Mouse (Mus musculus) urinary bladder, postnatal 25 days (tissue): ENCODE data around the gene Slbp.

ENCODE experiments used
- DNase-seq: peaks from one replicate; pipeline ENCODE4 v3.0.0; 2022; ENCODE audit warnings: low spot score

Slbp gene

DNA sequence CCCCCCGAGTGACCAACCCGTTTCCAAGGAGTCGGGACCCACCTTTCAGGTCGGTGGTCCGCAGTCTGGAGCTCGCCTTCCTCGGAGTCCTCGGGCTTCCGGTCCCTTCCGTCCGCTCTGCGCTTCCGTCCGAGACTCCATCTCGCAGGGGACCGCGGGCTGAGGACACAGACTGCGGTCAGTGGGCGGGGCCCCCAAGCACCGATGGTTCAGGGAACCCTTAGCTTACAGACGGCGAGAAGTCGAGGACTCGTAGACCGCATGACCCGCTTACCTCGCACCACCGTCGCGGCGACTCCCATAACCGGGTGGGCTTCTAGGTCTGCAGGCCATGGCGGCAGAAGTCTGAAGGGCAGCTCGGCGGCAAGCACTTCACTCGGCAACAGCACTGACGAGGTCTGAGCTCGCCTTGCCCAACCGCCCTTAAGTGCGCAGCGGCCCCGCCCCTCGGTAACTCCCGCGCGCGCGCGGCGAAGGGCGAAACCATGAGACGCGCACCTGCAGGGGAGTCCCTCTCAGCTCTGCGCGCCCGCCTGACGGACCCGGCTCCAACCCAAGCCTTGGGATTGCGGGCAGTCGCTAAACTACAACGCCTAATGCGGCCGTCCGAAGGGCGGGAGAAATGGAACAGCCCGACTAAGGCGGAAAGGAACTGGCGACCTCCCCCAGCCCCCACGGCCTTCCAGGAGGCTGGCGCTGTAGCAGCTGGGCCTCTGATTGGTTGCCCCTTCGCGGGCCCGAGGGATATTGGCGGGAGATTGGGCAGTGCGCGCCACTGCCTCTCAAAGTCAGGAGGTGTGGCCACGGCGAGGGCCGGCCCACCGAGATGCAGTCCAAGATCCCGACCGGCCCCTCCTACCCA lies at the start of gene Slbp:
Gene Slbp (minus strand): TSS at position 654 of the 862 bp plus-strand sequence.
- peak; percentile 92 for DNase-seq

DNA sequence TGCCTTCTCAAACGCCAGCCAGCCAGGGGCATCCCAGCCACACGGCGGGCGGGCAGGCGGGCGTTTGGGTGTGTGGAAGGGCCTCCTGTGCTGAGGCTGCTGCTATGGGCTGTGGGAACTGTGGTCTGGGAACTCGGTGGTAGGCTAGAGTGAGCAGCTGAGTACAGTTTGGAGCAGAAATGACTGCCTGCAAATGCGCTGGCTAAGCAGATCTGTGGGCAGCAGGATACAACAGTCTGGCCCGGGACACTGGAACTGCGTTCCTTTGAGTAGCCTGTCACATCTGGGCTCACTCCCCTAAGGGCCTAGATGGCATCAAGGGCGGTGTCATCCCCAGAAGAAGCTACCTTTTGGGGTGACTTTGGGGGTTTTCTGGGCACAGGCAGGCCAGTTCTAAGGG lies 49.5 kb upstream of the Slbp start:
- no peak for DNase-seq

DNA sequence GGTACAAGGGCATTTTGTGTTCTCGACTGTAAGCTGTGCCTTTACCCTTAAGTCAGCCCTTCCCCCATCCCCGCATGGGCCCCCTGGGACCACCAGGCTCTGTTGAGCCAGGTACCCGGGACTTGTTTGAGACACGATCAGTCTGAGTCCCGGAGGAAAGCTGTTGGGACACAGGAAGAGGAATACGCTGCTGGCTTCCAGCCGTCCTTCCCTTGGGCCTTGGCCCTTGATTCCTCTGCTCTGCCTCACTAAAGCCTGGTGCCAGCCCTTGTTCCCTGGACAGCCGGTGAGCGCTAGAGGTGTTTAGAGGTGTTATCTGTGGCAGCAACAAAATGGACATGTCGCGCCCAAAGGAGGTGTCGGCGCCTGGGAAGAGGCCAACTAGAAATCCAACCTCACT lies 47.6 kb upstream of the Slbp start:
- DNase-seq: no peak

DNA sequence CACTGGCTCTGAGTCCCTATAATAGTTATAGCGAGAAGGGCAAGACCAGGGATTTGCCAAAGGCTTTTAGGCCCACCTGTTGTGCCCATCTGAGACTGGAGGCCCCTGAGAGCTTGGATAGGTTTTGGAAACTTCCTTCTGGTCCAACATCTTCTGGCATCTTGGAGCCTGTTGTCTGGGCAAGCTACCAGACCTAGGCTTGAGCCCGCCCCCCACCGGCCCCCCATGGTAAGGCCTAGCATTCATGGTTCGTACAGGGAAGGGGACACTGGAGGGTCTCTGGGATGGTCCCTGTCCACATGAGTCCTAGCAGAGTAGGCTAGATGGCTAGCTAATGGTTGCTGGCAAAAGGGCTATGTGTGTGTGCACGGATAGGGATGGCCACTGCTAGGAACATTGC lies 46.3 kb upstream of the Slbp start:
- DNase-seq: no peak

DNA sequence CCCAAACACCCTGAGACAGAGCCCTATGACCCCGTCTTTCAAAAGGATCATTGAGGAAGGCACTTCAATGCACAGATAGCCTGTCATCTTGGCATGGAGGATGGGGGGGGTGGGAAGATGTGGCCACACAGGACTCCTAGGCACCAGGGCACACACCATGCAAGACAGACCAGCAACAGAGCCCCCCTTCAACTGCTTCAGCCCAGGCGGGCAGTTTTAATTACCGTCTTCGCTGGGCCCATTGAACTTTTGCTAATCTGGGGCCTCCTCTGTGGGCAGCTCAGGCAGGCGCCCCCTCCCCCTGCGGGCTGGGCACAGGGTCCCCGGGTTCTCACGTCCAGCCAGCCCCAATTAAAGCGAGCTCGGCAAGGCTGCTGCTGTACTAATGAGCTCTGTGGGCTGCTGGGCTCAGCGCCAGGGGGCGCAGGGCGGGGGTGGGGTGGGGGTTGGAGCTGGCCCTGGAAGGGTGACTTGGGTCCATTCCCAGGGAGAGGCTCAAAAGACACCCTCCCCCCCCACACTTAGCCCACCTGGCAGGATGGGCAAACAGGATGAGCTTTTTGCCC lies 45.7 kb upstream of the Slbp start:
- no peak for DNase-seq

DNA sequence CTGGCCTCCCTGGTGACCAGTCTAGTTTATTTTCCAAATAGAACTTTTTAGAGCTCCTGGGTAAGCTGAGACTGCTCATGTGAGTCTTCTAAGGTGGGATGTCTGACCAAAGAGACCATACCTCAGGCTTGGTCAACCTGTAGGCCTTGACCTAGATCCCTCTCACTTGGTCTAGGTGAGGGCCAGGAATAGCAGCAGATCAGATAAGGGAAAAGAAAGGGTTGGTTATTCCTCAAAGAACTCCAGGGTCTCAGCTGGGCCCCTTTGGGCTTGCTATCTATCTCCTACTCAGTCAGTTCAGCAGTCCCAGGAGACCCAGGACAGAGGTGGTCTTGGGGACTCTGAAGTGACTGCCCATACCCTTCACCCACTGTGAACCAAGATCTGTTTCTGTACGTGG lies 45.2 kb upstream of the Slbp start:
- DNase-seq: no peak

DNA sequence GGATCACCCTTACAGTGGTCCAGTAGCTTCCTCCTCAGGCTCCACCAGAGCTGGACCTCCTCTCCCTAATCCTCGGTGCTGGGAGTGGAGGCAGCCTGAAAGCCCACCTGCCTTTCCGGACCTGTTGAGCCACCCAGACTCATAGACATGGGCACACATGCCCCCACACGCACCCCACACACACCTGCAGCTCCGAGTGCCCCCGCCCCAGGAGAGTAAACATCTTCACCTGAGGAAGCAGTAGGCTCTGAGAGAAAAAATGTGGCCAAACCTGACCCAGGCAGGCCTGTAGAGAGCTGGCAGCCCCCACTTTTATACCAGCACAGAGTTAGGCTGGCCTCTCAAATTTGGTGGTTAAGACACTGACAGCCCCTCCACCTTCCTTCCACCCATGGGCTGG lies 44.1 kb upstream of the Slbp start:
- peak; percentile 39 for DNase-seq

DNA sequence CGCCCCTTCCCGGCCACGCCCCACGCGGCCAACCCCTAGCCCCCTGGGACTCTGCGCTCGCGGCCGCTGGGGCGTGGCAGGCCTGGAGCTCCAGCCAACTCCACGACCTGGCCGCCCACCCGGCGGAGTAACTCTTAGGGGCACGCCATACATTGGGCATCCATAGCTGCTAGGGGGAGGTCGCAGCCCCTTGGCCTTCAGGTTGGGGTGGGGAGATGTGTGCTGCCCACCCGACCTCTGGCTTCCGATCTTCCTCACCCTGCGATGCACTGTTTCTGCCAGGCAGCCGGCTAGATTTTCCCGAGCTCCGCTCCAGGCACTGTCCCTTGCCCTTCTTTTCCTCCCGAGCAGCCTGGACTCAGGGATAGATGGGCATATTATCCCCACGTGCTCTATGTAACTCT lies 43.3 kb upstream of the Slbp start:
- DNase-seq: no peak

DNA sequence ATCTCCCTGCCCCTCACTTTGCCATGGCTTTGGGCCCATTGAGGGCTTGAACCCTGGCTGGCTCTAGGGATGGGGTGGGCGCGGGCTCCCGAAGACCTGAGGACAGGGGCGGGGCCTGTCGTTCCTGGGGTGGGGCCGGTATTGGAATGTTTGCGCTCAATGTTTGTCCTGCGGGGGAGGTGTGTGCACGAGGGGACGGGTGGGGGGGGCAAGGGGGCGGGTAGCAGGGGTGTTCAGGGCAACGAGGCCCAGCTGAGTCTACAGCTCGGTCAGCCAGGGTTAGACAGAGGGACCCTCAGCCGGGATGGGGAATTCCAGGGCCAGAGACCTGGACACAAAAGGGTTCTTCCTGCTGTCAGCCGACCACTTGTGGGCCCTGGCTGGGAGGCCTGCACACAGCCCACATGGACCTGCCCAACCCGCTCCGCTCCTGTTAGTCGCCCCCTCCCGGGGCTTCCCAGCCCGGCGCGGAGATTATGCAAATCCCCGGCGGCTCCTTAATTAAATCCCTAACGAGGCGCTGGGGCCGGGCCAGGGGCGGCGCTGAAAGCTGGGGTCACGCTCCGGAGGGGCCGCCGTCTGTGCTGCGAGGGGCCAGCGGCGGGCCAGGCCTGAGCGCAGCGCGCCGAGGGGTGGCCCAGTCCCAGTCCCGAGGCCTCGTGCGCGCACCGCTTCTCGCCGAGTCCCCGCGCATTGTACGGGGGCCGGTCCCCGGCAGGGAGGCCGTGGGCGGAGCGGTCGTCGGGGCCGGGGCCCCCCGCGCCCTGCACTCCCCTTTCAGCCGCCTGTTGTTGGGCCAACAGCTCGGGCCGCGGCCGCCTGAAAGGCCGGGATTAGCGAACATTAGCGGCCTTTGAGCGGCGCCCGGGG lies 42.7 kb upstream of the Slbp start:
- DNase-seq: peak; percentile 48

DNA sequence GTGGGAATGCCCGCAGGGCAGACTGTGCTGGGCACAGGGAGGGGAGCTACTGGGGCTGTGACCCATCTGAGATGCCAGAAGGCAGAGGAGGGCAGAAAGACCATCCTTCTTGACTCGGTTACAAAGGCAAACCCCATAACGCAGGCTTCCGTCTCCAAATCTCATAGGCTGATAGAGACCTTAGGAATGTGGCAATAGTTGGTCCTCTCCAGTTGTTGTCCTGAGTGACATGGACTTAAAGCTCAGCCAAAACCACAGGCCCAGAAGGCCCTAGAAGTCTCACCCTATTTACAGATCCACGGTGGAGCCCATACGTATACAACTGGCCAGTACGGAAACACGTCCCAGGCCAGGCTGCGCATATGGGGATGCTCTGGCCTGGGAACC lies 42.1 kb upstream of the Slbp start:
- DNase-seq: no peak

DNA sequence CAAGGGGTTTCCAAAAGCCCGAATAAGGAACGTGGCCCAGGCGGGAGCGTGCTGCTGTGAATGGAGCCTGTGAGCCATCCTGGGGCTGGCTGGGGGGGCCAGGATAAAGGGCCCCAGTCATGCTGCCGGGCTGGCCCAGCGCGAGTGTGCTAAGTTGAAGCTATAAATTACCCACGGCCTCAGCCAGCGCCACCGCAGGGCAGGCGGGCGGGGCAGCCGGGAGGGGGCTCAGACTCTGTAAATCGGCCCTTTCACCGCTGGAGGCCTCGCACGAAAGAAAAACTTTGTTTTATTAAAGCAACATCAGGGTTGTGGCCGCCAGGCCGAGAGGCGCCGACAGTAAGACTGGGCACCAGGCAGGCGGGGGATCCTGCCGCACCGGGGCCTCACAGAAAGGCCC lies 40.0 kb upstream of the Slbp start:
- peak; percentile 50 for DNase-seq

DNA sequence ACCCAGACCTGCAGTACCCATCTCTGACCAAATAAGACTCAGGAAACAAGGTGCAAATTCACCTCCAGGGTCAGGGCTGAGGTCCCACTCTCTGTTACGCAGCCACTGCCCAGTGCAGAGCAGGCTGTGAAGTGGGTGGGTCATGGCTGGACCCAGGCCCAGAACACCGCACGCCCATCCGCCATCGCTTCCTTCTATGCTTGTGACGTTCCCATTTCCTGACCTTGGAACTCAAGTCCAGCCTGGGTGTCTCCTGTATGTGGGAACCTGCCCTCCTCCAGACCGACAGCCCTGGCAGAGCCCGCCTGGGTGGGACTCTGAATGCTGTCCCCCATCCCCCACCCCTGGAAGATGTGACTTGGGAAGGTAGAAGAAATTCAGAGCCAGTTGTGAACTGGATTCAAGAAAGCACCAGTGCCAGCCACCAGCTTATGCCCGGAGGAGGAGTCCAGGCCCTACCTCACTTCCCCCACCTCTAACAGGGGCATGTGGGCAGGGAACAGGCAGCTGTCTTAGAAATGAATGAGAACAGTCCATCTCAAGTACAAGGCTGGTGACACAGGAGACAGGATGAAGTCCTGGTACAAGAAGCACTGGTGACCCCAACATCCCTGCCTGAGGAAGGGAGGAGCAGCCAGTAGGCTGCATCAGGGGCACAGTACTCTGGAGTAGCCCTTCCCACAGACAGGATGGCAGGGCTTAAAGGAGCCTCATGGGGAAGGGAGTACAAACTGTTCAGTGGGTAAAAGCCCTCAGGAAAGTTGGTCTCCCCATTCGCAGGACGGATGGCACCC lies 37.7 kb upstream of the Slbp start:
- DNase-seq: no peak

DNA sequence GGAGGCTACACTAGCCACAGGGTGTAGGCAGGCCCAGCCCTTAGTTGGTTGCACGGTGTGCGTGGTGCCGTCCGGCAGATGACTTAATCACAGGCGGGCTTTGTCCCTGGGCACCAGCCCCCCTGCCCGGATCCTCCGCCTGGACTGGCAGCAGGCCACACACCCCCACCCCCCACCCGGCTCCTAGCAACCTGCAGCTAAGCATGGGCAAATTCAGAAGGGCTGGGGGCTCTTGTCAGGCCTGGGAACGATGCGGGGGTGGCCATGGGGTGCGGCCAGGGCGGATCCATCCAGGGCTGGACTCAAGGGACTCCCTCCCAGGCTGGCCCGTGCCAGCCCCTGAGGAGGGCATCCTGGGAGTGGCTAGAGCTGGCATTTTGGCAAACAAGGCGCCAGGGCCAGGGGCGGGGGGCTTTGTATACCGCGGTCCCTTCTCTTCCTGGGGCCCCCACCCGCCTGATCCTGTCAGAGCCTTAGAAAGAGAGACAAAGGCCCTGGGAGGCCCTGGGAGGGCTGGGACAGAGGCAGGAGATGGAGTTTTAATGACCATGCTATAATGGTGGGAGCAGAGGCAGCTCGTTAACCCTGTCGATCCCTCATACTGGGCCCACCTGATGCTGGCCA lies 37.0 kb upstream of the Slbp start:
- no peak for DNase-seq

DNA sequence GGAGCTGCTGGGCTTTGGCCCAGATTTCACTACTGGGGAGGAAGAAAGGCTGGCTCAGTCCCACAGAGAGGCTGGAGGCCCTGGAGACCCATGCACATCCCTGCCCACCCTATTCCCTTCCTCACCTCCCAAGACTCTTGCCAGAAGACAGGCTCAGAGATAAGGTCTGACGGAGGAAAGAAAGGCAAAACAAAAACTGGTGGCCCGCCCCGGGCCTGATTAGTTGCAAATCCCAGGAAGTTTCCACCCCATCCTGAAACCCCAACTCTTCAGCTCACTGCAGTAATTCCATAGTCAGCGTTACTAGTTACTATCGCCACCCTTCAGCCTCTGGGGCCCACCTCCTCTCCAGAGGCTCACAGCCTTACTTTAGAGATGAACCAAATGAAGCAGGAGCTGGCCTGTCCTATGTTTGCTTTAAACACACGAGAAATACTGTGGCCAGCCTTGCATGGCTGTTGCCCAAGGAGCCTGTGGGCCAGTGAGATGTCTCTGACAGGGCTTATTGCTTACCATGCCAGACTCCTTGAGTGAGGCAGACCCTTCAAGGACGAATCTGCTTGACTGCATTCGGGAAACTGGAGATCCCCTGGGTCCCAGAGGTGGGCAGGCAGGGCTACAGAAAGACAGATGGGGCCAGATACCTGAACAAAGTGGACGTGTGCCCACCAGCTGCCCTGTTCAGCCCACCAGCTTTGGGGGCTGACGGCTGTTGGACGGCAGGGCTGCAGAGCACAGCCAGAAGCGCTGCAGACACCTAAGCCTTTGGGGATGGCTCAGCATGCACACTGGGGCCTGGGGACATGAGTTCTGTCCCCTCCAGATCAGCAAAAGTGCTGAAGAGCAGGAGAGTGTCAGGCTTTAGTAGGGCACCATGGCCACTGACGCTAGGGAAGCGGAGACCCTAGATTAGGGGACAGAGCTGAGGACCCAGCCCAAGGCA lies 36.2 kb upstream of the Slbp start:
- no peak for DNase-seq

DNA sequence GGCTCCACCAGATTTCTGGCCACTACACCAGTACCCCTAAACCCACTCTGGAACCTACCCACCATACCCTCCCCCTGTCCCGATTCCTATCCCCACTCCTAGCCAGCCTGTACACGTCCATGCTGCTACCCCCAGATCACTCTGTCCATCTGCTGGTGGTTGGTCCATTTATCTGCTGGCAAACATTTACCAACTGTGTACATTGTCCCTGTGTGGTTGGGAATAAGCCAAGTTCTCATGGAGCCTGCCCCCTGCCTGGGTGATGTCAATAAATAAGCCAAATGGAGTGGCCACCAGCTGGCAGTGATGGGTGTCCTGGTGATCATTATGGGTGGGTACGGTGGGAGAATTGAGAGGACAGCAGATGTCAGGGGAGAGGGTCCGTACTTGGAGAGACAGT lies 34.8 kb upstream of the Slbp start:
- no peak for DNase-seq

DNA sequence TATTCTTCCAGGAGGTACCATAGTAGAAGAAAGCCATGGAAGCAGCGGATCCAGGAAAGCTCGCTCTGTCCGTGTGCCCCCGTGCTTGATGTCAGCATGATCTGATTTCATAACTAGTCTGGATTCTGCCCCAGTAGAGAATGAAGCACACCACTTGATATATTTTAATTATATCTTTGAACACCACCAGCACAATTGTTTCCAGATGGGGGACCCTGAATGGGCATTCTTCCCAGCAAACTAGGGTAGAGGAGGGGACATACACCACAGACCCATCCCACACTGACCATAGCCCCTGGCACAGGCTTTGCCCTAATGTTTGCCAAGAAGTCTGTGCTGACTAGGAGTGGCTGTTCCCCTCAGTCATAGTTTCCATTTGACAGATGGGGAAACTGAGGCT lies 32.6 kb upstream of the Slbp start:
- DNase-seq: no peak

DNA sequence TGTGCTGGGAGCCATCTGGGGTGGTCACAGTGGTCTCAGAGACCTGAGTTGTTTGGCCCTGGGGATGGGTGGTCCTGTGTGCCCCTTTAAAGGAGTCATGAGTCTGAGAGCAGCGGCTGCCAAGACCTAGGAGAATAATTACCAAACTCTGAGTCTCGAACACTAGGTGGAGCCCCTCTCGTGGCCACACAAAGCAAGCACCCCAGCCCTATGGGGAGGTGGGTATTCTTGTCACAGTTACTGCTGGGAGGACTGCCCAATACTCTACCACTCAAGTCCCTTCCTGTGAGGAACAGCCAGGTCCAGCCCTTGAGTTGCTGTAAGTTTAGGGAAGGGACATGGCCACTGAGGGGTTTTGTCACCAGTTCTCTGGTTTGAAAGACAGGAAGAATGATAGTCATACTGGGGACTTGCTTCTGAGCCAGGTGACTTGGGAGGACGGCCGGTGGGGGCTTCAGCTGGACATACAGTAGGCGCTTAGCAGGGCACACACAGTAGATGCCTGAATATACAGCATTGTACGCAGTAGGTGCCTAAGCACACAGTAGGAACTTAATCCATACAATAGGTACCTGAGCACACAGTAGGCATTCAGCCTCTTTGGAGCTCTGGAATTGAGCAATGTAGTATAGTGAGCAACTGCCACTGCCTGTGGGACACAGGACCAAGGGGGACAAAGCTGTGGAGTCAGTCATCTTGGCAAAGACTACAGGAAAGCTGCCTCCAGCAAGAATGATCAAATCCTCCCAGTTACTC lies 31.7 kb upstream of the Slbp start:
- peak; percentile 46 for DNase-seq

DNA sequence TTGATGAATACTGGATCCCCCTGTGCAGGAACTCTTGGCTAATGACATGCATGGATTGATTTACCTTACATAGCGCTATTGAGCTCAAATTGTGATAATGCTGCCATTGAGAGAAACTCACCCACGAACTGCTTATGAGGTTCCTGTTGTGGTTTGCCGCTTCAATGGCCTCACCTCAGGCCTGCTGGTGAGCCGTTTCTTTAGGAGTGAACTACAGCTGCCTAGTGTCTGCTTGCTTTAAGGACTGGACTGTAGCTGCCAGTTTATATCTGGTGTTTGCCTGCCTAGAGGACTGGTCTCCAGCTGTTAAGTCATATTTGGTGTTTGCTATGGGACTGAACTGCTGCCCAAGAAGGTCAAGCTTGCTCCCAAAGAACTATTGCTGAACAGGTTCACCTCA lies 30.6 kb upstream of the Slbp start:
- DNase-seq: no peak

DNA sequence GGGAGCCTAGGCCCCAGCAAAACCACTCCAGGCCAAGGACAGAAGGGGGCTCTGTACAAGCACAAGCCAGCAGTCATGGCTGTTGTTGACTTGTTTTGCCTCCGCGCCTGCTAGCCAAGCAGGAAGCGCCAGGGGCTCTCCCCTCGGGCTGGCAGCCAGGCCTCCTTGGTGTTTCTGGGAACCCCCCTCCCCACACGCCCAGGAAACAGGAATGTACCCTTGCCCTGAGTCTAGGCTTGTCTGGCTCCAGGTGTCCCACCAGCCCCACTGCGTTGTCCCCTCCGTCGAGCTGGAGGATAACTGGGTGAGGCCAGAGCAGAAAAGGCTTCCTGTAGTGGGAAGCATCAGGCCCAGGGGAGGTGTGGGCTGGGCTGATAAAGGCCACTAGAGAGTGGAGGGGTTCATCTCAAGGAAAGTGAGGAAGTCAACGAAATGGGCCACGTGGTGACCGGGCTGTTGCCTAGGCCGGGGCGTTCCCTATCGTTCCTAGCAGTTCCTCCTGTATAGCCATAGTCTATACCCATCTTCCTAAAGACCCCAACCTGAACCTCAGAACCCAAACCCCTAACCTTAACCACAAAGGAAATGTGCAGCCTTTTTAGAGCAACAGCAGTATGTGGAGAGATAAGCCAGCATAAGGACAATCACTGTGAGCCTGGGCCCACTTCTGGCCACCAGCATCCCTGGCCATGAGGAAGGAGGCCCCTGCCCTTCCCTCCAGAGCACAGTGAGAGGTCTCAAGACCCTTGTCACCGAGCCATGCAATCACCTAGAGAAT lies 29.4 kb upstream of the Slbp start:
- no peak for DNase-seq
